ENCODE assay signal across 21 mouse cellular contexts in the genomic region with DNA sequence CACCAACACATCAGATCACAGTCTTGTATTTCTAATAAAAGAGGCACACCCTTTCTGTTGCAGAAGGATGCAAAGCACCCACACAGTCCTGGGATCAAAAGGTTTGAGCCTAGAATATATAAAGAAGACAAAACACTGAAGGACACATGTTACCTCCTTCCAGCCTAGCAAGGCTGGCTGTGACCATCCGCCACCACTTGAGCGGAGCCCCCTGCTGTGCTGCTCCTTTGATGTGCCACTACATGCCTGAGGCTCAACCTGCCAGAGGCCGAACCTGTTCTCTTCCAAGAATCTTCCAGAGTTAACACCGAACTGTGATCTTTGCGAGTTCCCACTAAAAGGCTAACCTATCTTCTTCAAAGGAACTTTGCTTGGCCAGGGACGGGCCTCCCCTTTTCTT. TPM values are rescaled to one million over a fixed set of nuclear protein-coding genes. Genes with fewer than 3 reads are reported as not detected.
"Had no signal": no experiment of that assay in that cellular context is flagged by ENCODE, and none has a peak within 500 bp of the region (broad histone marks: within the 10 kb centered on the region; RNA-seq: fewer than 3 reads in every experiment).

No protein-coding gene starts in this region.

- DNase-seq: gastrocnemius, postnatal 14 days; gastrocnemius, postnatal 36 days; heart, adult 11 months; heart, adult 2 months; heart, postnatal 14 days; heart, postnatal 4 days; kidney, adult 18-20 months; kidney, adult 8-10 months; kidney, postnatal 10 days; kidney, postnatal 36 days; layer of hippocampus, adult 9-11 months; liver; liver, embryonic 13.5 days; liver, postnatal 0 days had no signal

RNA-seq across cellular contexts. Expression of a gene that starts 25.9 kb away (rescaled TPM):
- total RNA-seq: gastrocnemius, adult 8-10 months; gastrocnemius, postnatal 14 days; gastrocnemius, postnatal 36 days; heart, adult 2 months; heart, postnatal 14 days; heart, postnatal 4 days; layer of hippocampus, adult 18-20 months; layer of hippocampus, adult 8-10 months; layer of hippocampus, postnatal 25 days; left cerebral cortex, adult 2 months; left cerebral cortex, postnatal 14 days; left cerebral cortex, postnatal 36 days had no signal

RNA-seq across cellular contexts. Expression of a gene that starts 32.5 kb away (rescaled TPM):
- total RNA-seq: gastrocnemius, adult 8-10 months; gastrocnemius, postnatal 14 days; gastrocnemius, postnatal 36 days; heart, adult 2 months; heart, postnatal 14 days; heart, postnatal 4 days; layer of hippocampus, adult 18-20 months; layer of hippocampus, adult 8-10 months; layer of hippocampus, postnatal 25 days; left cerebral cortex, adult 2 months; left cerebral cortex, postnatal 14 days; left cerebral cortex, postnatal 36 days had no signal

RNA-seq across cellular contexts. Expression of a gene that starts 52.6 kb away (rescaled TPM):
- total RNA-seq: gastrocnemius, adult 8-10 months; gastrocnemius, postnatal 14 days; gastrocnemius, postnatal 36 days; heart, adult 2 months; heart, postnatal 14 days; heart, postnatal 4 days; layer of hippocampus, adult 18-20 months; layer of hippocampus, adult 8-10 months; layer of hippocampus, postnatal 25 days; left cerebral cortex, adult 2 months; left cerebral cortex, postnatal 14 days; left cerebral cortex, postnatal 36 days had no signal
